Mouse (Mus musculus) lung, embryonic 16.5 days (tissue): ENCODE measurements around the gene Olfr506. TPM values are rescaled to one million over a fixed set of nuclear protein-coding genes. Genes with fewer than 3 reads are reported as not detected.
"Not testable (repeated sequence)": the region's sequence is repeated elsewhere in the genome, so short reads cannot be mapped to it uniquely, and the experiment has no call there.

Experiments used
- ATAC-seq: fragments of 200-750 bp; cut with Nextera tagmentation; 2 replicates; pipeline ENCODE4 v1.8.0; 2017; ENCODE audit warnings: low read depth, mild to moderate bottlenecking, moderate library complexity
- H3K27ac ChIP-seq: fragments of 300-500 bp; sonication (generic); 2 replicates; pipeline ENCODE4 v1.5.1; 2014; ENCODE audit warnings: mild to moderate bottlenecking, control low read depth, low read length
- H3K27me3 ChIP-seq: fragments of 300-500 bp; sonication (generic); 2 replicates; pipeline ENCODE4 v1.6.1; 2014; ENCODE audit warnings: low read depth, low read length, mixed read lengths; ENCODE audit not compliant: control insufficient read depth, insufficient read depth
- H3K36me3 ChIP-seq: fragments of 300-500 bp; sonication (generic); 2 replicates; pipeline ENCODE4 v1.6.1; 2014; ENCODE audit warnings: low read length; ENCODE audit not compliant: control insufficient read depth, insufficient read depth
- H3K4me1 ChIP-seq: fragments of 300-500 bp; sonication (generic); replicated peaks from 2 replicates; pipeline ENCODE4 v1.6.1; 2014; ENCODE audit warnings: low read length, mixed read lengths; ENCODE audit not compliant: control insufficient read depth, insufficient read depth
- H3K4me2 ChIP-seq: fragments of 300-500 bp; sonication (generic); 2 replicates; pipeline ENCODE4 v1.6.1; 2014; ENCODE audit warnings: low read depth, low read length, control low read depth
- H3K4me3 ChIP-seq: fragments of 300-500 bp; sonication (generic); 2 replicates; pipeline ENCODE4 v1.5.1; 2014; ENCODE audit warnings: mild to moderate bottlenecking, low read length, control low read depth
- H3K9ac ChIP-seq: fragments of 300-500 bp; sonication (generic); 2 replicates; pipeline ENCODE4 v1.6.1; 2014; ENCODE audit warnings: low read length, control low read depth
- H3K9me3 ChIP-seq: fragments of 300-500 bp; sonication (generic); 2 replicates; pipeline ENCODE4 v1.6.1; 2016; ENCODE audit warnings: low read length; ENCODE audit not compliant: control insufficient read depth
- WGBS: fragments of 180-500 bp; shearing (Covaris S2); extraction: QIAGEN DNeasy Blood & Tissue Kit; methylation state at CpG from one replicate; pipeline ENCODE4 v1.1.7; 2014; 5-methylcytosine and 5-hydroxymethylcytosine counted together
- polyA plus RNA-seq: library from polyadenylated mRNA; unstranded; fragments of >200 nt; fragmentation: Nextera tagmentation; extraction: Ambion mirVana; gene quantifications from 2 replicates; pipeline ENCODE4 v1.2.1, GENCODE M21; 2015

Gene Olfr506
- polyA plus RNA-seq, result not detected in 2 replicates

DNA sequence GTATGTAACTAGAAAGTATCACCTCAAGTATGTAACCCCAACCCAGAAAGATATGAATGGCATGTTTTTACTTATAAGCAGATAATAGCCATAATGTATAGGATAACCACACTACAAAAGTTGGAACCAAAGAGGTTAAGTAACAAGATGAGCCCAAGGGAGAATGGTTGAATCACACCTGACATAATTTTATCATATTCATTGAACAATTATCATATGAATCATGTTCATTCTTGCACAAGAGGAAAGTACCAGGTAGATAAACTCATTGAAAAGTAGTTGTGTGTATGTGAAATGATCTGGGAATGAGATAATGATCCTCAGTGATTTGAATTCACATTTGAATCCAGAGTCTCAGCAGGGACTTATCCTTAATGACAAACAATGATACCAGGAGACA is at the start of gene Olfr506:
Olfr506 (plus strand) TSS at position 301 of the 400 bp plus-strand sequence.
- no peak within 1 kb of the TSS for H3K4me2 ChIP-seq
- no peak for ATAC-seq
- H3K4me3 ChIP-seq, result no peak within 1 kb of the TSS
- no peak within 1 kb of the TSS for H3K27ac ChIP-seq
- H3K27me3 ChIP-seq, result no peaks in the 10 kb centered on the region
- no peaks in the 10 kb centered on the region for H3K9me3 ChIP-seq
- H3K36me3 ChIP-seq, result no peaks in the 10 kb centered on the region
- H3K4me1 ChIP-seq, result no peaks in the 10 kb centered on the region
- H3K9ac ChIP-seq, result no peak within 1 kb of the TSS

DNA sequence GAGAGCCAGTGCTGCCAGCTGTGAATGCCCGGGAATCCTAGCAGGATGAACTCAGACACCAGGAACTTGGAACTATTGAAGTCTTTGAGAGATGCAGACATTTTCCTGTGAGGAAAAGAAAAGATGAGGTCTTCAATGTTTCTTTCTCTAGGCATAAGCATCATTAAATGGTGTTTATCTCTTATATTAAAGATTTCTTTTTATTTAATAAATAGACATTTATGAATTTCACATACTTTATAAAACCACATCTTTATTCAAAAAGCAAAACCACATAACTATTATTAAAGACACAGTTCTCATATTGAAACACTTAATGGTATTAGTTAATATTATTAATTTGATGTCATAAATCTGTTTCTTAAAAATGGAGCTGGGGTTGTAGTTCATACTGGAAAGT is 44.9 kb upstream of the Olfr506 start, which contains the start of gene Olfr504:
Olfr504 (minus strand) TSS at position 101 of the 400 bp plus-strand sequence.
- H3K9me3 ChIP-seq, result no peaks in the 10 kb centered on the region
- H3K27me3 ChIP-seq, result no peaks in the 10 kb centered on the region
- H3K4me1 ChIP-seq, result no peaks in the 10 kb centered on the region
- H3K27ac ChIP-seq, result no peak within 1 kb of the TSS
- no peak within 1 kb of the TSS for H3K9ac ChIP-seq
- ATAC-seq, result no peak
- H3K4me2 ChIP-seq, result no peak within 1 kb of the TSS
- H3K4me3 ChIP-seq, result no peak within 1 kb of the TSS
- 76% methylated on average over 1 of the region's 1 CpGs for WGBS
- no peaks in the 10 kb centered on the region for H3K36me3 ChIP-seq

DNA sequence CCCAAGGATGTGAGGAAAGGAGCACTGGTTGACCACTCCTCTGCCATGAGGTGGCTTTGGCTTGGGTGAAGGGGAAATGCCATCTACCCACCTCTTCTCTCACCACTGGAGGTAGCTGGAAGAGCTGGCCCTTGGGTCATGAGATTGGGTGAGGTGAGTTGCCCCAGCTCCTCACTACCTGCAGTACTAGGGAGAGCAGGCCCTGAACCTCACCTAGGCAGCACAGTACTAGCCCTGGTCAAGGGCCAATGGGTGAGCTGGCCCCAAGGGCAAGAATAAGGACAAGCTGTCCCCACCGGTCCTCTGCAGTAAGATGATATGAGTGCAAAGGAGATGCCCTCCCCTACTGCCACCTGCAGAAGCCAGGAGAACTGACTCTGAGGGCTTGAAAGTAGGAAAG is 20.8 kb upstream of the Olfr506 start:
- Histone ChIP-seq H3K27ac (no peak overlapping the region), H3K27me3 (no peaks in the 10 kb centered on the region), H3K36me3 (no peaks in the 10 kb centered on the region), H3K4me1 (no peaks in the 10 kb centered on the region), H3K4me2 (no peak overlapping the region), H3K4me3 (no peak overlapping the region), H3K9ac (no peak overlapping the region), H3K9me3 (no peaks in the 10 kb centered on the region)
- 100% methylated on average over 1 of the region's 1 CpGs for WGBS
- ATAC-seq, result no peak

DNA sequence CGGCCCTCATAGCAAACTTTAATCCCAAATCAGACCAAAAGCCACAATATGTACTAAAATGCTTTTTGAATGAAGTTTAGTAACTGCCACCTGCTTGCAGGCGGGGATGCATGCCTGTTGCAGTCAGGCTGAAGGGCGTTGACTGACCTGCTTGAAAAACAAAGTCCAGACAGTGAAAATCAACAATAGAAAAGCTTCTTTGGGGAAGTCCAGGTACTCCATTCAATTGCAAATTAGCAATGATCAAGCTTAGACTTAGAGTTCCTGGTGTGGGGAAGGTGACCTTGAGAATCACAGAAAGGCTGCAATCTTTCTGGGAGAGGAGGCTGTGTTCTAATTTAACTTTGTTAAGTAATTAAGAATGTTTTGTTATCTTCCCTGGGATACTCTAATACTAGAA is 8.7 kb upstream of the Olfr506 start:
- not testable (repeated sequence) for H3K4me3 ChIP-seq, ATAC-seq, H3K36me3 ChIP-seq, H3K9ac ChIP-seq, H3K9me3 ChIP-seq, H3K27me3 ChIP-seq, H3K4me1 ChIP-seq, H3K4me2 ChIP-seq, H3K27ac ChIP-seq
- 71% methylated on average over 3 of the region's 3 CpGs for WGBS

DNA sequence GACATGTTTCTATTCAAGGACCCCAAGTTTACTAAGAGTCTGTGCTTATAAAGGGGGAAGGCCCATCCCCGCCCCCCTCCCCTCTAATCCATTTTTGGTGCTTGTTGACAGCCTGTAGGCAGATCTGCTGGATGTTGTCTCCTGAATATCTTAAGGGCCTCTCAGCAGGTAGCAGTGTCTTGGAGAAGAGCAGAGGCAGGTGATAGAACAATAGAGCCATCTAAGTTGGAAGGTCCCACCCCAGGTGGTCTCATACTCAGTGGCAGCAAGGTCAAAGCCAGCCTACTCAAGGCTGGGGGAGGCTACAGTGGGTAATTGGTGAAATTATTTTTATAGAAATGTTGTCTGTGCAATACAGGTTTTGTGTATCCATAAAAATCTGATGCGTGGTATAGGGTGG is 3.5 kb downstream of the Olfr506 start:
- Histone ChIP-seq H3K36me3 (no peaks in the 10 kb centered on the region), H3K27me3 (no peaks in the 10 kb centered on the region), H3K4me1 (no peaks in the 10 kb centered on the region), H3K9ac (no peak overlapping the region), H3K4me2 (no peak overlapping the region), H3K9me3 (no peaks in the 10 kb centered on the region), H3K27ac (no peak overlapping the region), H3K4me3 (no peak overlapping the region)
- no peak for ATAC-seq
- WGBS, result 88% methylated on average over 2 of the region's 2 CpGs

DNA sequence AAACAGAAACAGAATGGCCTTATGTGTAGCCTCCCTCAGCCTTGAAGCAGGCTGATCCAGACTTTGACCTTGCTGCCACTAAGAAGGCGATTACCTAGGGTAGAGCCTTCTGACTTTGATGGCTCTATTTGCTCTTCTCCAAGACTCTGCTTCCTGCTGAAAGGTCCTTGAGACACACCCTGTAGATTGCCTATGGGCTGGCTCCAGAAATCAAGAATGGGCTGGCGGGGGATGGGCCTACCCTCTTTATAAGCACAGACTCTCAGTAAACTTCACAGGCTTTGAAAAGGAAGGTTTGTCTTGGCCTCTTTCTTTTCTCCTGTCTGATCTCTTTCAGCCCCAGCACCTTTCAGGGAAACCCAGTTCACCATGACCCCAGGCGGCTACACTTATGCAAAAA is 6.2 kb downstream of the Olfr506 start:
- not testable (repeated sequence) for ATAC-seq, H3K4me3 ChIP-seq
- WGBS, result 61% methylated on average over 3 of the region's 3 CpGs

DNA sequence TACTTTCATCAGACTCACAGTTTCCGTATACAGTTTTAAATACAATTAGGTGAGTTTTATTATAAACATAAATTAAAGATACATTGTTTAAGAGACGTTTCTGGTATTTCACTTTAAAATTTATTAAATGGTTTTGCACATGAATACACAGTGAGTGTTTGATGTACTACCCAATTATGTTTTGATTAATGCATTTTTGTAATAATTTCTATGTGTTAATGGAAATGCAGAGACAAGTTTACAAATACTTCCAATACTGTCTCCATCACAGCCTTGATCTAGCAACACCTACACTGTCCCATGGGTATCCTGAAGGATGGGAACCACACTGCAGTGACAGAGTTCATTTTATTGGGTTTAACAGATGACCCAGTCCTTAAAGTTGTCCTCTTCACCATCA is 10.9 kb downstream of the Olfr506 start, which contains the start of gene Olfr507:
Olfr507 (plus strand) TSS at position 301 of the 400 bp plus-strand sequence.
- Histone ChIP-seq H3K27ac (no peak within 1 kb of the TSS), H3K9me3 (no peaks in the 10 kb centered on the region), H3K27me3 (no peaks in the 10 kb centered on the region), H3K9ac (no peak within 1 kb of the TSS), H3K4me3 (no peak within 1 kb of the TSS), H3K4me2 (no peak within 1 kb of the TSS), H3K4me1 (no peaks in the 10 kb centered on the region), H3K36me3 (no peaks in the 10 kb centered on the region)
- no peak for ATAC-seq
- WGBS, result 60% methylated on average over 2 of the region's 2 CpGs

More for the DNA sequence above, 6.2 kb downstream of the Olfr506 start:
- H3K9me3 ChIP-seq, H3K27me3 ChIP-seq, H3K27ac ChIP-seq, H3K4me1 ChIP-seq, H3K9ac ChIP-seq, H3K36me3 ChIP-seq, H3K4me2 ChIP-seq: not testable (repeated sequence)

DNA sequence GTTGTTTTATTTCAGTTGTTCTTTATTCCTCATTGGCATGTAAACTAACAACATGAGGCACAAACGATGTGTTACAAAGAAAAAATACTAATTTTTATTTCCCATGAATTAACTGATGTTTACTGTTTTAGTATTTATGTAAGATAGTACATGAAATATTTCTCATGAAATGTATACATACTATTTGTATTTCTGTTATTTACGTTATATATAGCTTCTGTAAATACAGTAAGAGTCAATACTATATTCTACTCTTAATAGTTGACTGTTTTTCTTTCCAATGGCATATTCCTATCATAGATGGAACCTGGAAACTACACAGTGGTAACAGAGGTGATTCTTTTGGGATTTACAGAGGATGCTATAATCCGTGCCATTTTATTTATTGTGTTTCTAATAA is 19.1 kb downstream of the Olfr506 start, which contains the start of gene Olfr508:
Olfr508 (plus strand) TSS at position 301 of the 400 bp plus-strand sequence.
- Histone ChIP-seq H3K9ac (no peak within 1 kb of the TSS), H3K27ac (no peak within 1 kb of the TSS), H3K4me1 (no peaks in the 10 kb centered on the region), H3K27me3 (no peaks in the 10 kb centered on the region), H3K36me3 (no peaks in the 10 kb centered on the region), H3K9me3 (no peaks in the 10 kb centered on the region), H3K4me2 (no peak within 1 kb of the TSS), H3K4me3 (no peak within 1 kb of the TSS)
- ATAC-seq, result no peak
- 69% methylated on average over 3 of the region's 3 CpGs for WGBS

DNA sequence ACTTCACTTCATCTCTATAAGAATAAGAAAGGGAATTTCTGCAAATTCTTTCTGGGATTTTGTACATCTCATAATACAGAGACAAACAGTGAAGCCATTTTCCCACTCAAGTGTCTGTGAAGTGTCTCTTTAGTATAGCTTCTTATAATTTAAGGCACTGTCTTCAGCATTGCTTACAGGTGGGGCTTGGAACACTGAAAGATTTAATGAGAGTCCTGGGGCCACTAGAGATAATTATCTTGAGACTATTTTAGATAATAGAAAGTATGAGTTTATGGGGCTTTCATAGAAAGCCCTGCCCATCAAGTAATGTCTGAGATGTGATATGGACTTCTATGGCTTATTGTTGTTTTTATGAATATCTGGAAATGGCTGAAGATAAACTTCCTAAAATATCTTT is 41.2 kb downstream of the Olfr506 start, which contains the start of gene Olfr509:
Olfr509 (minus strand) TSS at position 101 of the 400 bp plus-strand sequence.
- no peak within 1 kb of the TSS for H3K4me3 ChIP-seq
- no peak within 1 kb of the TSS for H3K9ac ChIP-seq
- no peaks in the 10 kb centered on the region for H3K36me3 ChIP-seq
- no peaks in the 10 kb centered on the region for H3K27me3 ChIP-seq
- no peak within 1 kb of the TSS for H3K4me2 ChIP-seq
- no peaks in the 10 kb centered on the region for H3K4me1 ChIP-seq
- no peaks in the 10 kb centered on the region for H3K9me3 ChIP-seq
- H3K27ac ChIP-seq, result no peak within 1 kb of the TSS
- ATAC-seq, result no peak

DNA sequence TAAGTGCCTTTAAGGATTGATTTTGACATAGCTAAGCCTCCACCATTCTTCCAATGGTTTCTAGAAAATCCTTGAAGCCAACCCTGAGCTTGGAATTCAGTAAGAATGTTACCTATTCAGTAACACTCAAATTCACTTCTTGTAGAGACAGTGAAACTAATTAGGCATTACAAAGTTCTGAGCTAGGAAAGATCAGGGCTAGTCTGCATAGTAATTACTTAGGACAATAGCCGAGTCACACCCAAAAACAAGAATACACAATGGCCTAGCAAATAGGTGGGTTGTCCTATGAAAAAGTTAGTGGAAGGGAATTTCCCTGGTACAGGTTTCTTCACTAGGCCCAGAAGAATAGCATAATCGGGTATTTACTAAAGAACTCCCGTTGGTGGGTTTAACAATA is 51.8 kb downstream of the Olfr506 start:
- H3K4me2 ChIP-seq, result no peak overlapping the region
- H3K27me3 ChIP-seq, result no peaks in the 10 kb centered on the region
- H3K9ac ChIP-seq, result no peak overlapping the region
- no peak overlapping the region for H3K4me3 ChIP-seq
- H3K27ac ChIP-seq, result no peak overlapping the region
- 76% methylated on average over 3 of the region's 3 CpGs for WGBS
- ATAC-seq, result no peak
- H3K36me3 ChIP-seq, result no peaks in the 10 kb centered on the region
- no peaks in the 10 kb centered on the region for H3K4me1 ChIP-seq
- H3K9me3 ChIP-seq, result no peaks in the 10 kb centered on the region; the same call in 1 of the 2 replicates
